Mouse (Mus musculus) mouse trophoblast stem cell (cell line): ENCODE measurements around the gene Crtc2.

Experiments
- in situ Hi-C, 2 experiments: fragments of 300-500 bp; cut with MseI, MboI; formaldehyde crosslinking; loops; 2 replicates in 1 of 2; 3 replicates in 1 of 2; pipeline ENCODE4 v1.15.1; 2025

The Crtc2 gene

GRCm38 (mm10) chr3:90253653-90254418 lies at the start of gene Crtc2:
Gene Crtc2 (plus strand): TSS chr3:90254163.
- in situ Hi-C loops: no loop called here

- in situ Hi-C loops: no loop called here
Measured at GRCm38 (mm10) chr3:90204582-90204981, 49.4 kb upstream of the Crtc2 start.

- in situ Hi-C loops: no loop called here
Measured at GRCm38 (mm10) chr3:90208662-90209061, 45.3 kb upstream of the Crtc2 start.

GRCm38 (mm10) chr3:90209908-90210566 lies 43.9 kb upstream of the Crtc2 start:
- in situ Hi-C loops: no loop called here

GRCm38 (mm10) chr3:90211475-90212398 lies 42.2 kb upstream of the Crtc2 start:
- in situ Hi-C loops: no loop called here

- in situ Hi-C loops: no loop called here
Measured at GRCm38 (mm10) chr3:90212723-90213122, 41.2 kb upstream of the Crtc2 start.

- in situ Hi-C loops: no loop called here
Measured at GRCm38 (mm10) chr3:90213377-90213866, 40.5 kb upstream of the Crtc2 start, which contains the start of the genes Rps27 and Rab13. Gene Rps27 (minus strand): TSS chr3:90213651. Gene Rab13 (plus strand): TSS chr3:90213695.

GRCm38 (mm10) chr3:90213956-90214684 lies 39.8 kb upstream of the Crtc2 start:
- in situ Hi-C loops: no loop called here

GRCm38 (mm10) chr3:90215825-90216380 lies 38.1 kb upstream of the Crtc2 start:
- in situ Hi-C loops: no loop called here

- in situ Hi-C loops: no loop called here
Measured at GRCm38 (mm10) chr3:90220088-90220487, 33.9 kb upstream of the Crtc2 start.

GRCm38 (mm10) chr3:90220531-90220951 lies 33.4 kb upstream of the Crtc2 start:
- in situ Hi-C loops: no loop called here

GRCm38 (mm10) chr3:90221123-90221522 lies 32.8 kb upstream of the Crtc2 start:
- in situ Hi-C loops: no loop called here

GRCm38 (mm10) chr3:90222455-90222854 lies 31.5 kb upstream of the Crtc2 start:
- in situ Hi-C loops: no loop called here

GRCm38 (mm10) chr3:90222941-90223340 lies 31.0 kb upstream of the Crtc2 start:
- in situ Hi-C loops: no loop called here

GRCm38 (mm10) chr3:90224331-90224730 lies 29.6 kb upstream of the Crtc2 start:
- in situ Hi-C loops: no loop called here

GRCm38 (mm10) chr3:90231075-90231474 lies 22.9 kb upstream of the Crtc2 start:
- in situ Hi-C loops: no loop called here

GRCm38 (mm10) chr3:90231507-90232333 lies 22.2 kb upstream of the Crtc2 start, which contains the start of gene Jtb:
Gene Jtb (plus strand): TSS chr3:90231597.
- in situ Hi-C loops: no loop called here

- in situ Hi-C loops: no loop called here
Measured at GRCm38 (mm10) chr3:90241251-90241650, 12.7 kb upstream of the Crtc2 start.

- in situ Hi-C loops: no loop called here
Measured at GRCm38 (mm10) chr3:90241669-90242358, 12.1 kb upstream of the Crtc2 start.
